Mouse (Mus musculus): Measurements from ENCODE around the gene Slc6a2. TPM values are rescaled to one million over a fixed set of nuclear protein-coding genes. Genes with fewer than 3 reads are reported as not detected.

Gene Slc6a2
- total RNA-seq (2014; fragmentation: Nextera tagmentation) (not detected in 2 replicates), total RNA-seq (2017) (not detected in 2 replicates)

- ATAC-seq (replicated peaks; ENCODE audit: poor library complexity, severe bottlenecking): no peak
Observed at GRCm38 (mm10) chr8:92959779-92960178, at the start of gene Slc6a2. Gene Slc6a2 (plus strand): TSS chr8:92960079.

GRCm38 (mm10) chr8:92911477-92911876 lies 48.4 kb upstream of the Slc6a2 start:
- peak; percentile 91 for ATAC-seq (replicated peaks; ENCODE audit: poor library complexity, severe bottlenecking)

- no peak for ATAC-seq (replicated peaks; ENCODE audit: poor library complexity, severe bottlenecking)
Observed at GRCm38 (mm10) chr8:92913396-92913795, 46.5 kb upstream of the Slc6a2 start.

GRCm38 (mm10) chr8:92916082-92916481 lies 43.8 kb upstream of the Slc6a2 start:
- peak; percentile 33 for ATAC-seq (replicated peaks; ENCODE audit: poor library complexity, severe bottlenecking)

GRCm38 (mm10) chr8:92921768-92922167 lies 38.1 kb upstream of the Slc6a2 start:
- no peak for ATAC-seq (replicated peaks; ENCODE audit: poor library complexity, severe bottlenecking)

- ATAC-seq (replicated peaks; ENCODE audit: poor library complexity, severe bottlenecking): no peak
Observed at GRCm38 (mm10) chr8:92928986-92929385, 30.9 kb upstream of the Slc6a2 start.

- ATAC-seq (replicated peaks; ENCODE audit: poor library complexity, severe bottlenecking): no peak
Observed at GRCm38 (mm10) chr8:92938056-92938455, 21.8 kb upstream of the Slc6a2 start.

GRCm38 (mm10) chr8:92949071-92949470 lies 10.8 kb upstream of the Slc6a2 start:
- peak; percentile 93 for ATAC-seq (replicated peaks; ENCODE audit: poor library complexity, severe bottlenecking)

GRCm38 (mm10) chr8:92950639-92951371 lies 9.1 kb upstream of the Slc6a2 start:
- no peak for ATAC-seq (replicated peaks; ENCODE audit: poor library complexity, severe bottlenecking)

GRCm38 (mm10) chr8:92954044-92954443 lies 5.8 kb upstream of the Slc6a2 start:
- ATAC-seq (replicated peaks; ENCODE audit: poor library complexity, severe bottlenecking): peak; percentile 69

- ATAC-seq (replicated peaks; ENCODE audit: poor library complexity, severe bottlenecking): peak; percentile 50
Observed at GRCm38 (mm10) chr8:92960451-92960911, 602 bp downstream of the Slc6a2 start.

GRCm38 (mm10) chr8:92961088-92961487 lies 1.2 kb downstream of the Slc6a2 start:
- peak; percentile 55 for ATAC-seq (replicated peaks; ENCODE audit: poor library complexity, severe bottlenecking)

- no peak for ATAC-seq (replicated peaks; ENCODE audit: poor library complexity, severe bottlenecking)
Observed at GRCm38 (mm10) chr8:92964556-92964955, 4.7 kb downstream of the Slc6a2 start.

GRCm38 (mm10) chr8:92972949-92973348 lies 13.1 kb downstream of the Slc6a2 start:
- ATAC-seq (replicated peaks; ENCODE audit: poor library complexity, severe bottlenecking): peak; percentile 44; the same call in 1 of the 2 replicates

- ATAC-seq (replicated peaks; ENCODE audit: poor library complexity, severe bottlenecking): no peak
Observed at GRCm38 (mm10) chr8:92976656-92977055, 16.8 kb downstream of the Slc6a2 start.

- no peak for ATAC-seq (replicated peaks; ENCODE audit: poor library complexity, severe bottlenecking)
Observed at GRCm38 (mm10) chr8:92982491-92982890, 22.6 kb downstream of the Slc6a2 start.

GRCm38 (mm10) chr8:92984376-92984775 lies 24.5 kb downstream of the Slc6a2 start:
- ATAC-seq (replicated peaks; ENCODE audit: poor library complexity, severe bottlenecking): no peak

- peak; percentile 57 for ATAC-seq (replicated peaks; ENCODE audit: poor library complexity, severe bottlenecking)
Observed at GRCm38 (mm10) chr8:92996840-92997239, 37.0 kb downstream of the Slc6a2 start.

GRCm38 (mm10) chr8:92998600-92998999 lies 38.7 kb downstream of the Slc6a2 start:
- peak; percentile 90 for ATAC-seq (replicated peaks; ENCODE audit: poor library complexity, severe bottlenecking)

GRCm38 (mm10) chr8:93010286-93010685 lies 50.4 kb downstream of the Slc6a2 start:
- peak; percentile 70 for ATAC-seq (replicated peaks; ENCODE audit: poor library complexity, severe bottlenecking)

- peak; percentile 93 for ATAC-seq (replicated peaks; ENCODE audit: poor library complexity, severe bottlenecking)
Observed at GRCm38 (mm10) chr8:93011439-93011838, 51.6 kb downstream of the Slc6a2 start.

GRCm38 (mm10) chr8:93012226-93012625 lies 52.3 kb downstream of the Slc6a2 start:
- ATAC-seq (replicated peaks; ENCODE audit: poor library complexity, severe bottlenecking): peak; percentile 28; the same call in 1 of the 2 replicates

Measured in granulocyte monocyte progenitor cell, adult 5-6 weeks (primary cell).